Mouse (Mus musculus) spleen, postnatal 36 days (tissue): ENCODE results near the gene Nav2.
A peak's percentile ranks its signal among the peaks of the same experiment; 100 is the strongest.

ENCODE experiments used
- DNase-seq, 2 experiments: peaks; one replicate each; pipeline ENCODE4 v3.0.0; 2022; ENCODE audit warnings: low spot score in 2 of 2, mixed read lengths in 1 of 2

Nav2 gene

GRCm38 (mm10) chr7:49202971-49203370 is 294.5 kb downstream of the Nav2 start:
- no peak for DNase-seq

- DNase-seq = no peak
These were observed 296.3 kb downstream of the Nav2 start for GRCm38 (mm10) chr7:49204856-49205255.

- no peak for DNase-seq
These were observed 297.0 kb downstream of the Nav2 start for GRCm38 (mm10) chr7:49205551-49205950.

GRCm38 (mm10) chr7:49206775-49207676 is 298.5 kb downstream of the Nav2 start:
- no peak for DNase-seq

- no peak for DNase-seq
These were observed 301.0 kb downstream of the Nav2 start for GRCm38 (mm10) chr7:49209526-49209925.

GRCm38 (mm10) chr7:49210721-49211120 is 302.2 kb downstream of the Nav2 start:
- no peak for DNase-seq

GRCm38 (mm10) chr7:49213011-49213410 is 304.5 kb downstream of the Nav2 start:
- DNase-seq = no peak

- no peak for DNase-seq
These were observed 309.3 kb downstream of the Nav2 start for GRCm38 (mm10) chr7:49217786-49218185.

GRCm38 (mm10) chr7:49225741-49226140 is 317.2 kb downstream of the Nav2 start:
- DNase-seq = no peak

GRCm38 (mm10) chr7:49232969-49233368 is 324.5 kb downstream of the Nav2 start:
- DNase-seq = no peak

- DNase-seq = no peak
These were observed 325.8 kb downstream of the Nav2 start for GRCm38 (mm10) chr7:49234288-49234687.

- no peak for DNase-seq
These were observed 326.8 kb downstream of the Nav2 start for GRCm38 (mm10) chr7:49235271-49235681.

- DNase-seq = no peak
These were observed 327.3 kb downstream of the Nav2 start for GRCm38 (mm10) chr7:49235821-49236220.

GRCm38 (mm10) chr7:49240461-49240860 is 331.9 kb downstream of the Nav2 start:
- no peak for DNase-seq

- no peak for DNase-seq
These were observed 332.8 kb downstream of the Nav2 start for GRCm38 (mm10) chr7:49241229-49241751.

GRCm38 (mm10) chr7:49242261-49242660 is 333.7 kb downstream of the Nav2 start:
- DNase-seq = no peak

- no peak for DNase-seq
These were observed 334.6 kb downstream of the Nav2 start for GRCm38 (mm10) chr7:49243079-49243478.

GRCm38 (mm10) chr7:49245537-49246239 is 337.2 kb downstream of the Nav2 start:
- DNase-seq = peak; percentile 79 to 80

- DNase-seq = no peak
These were observed 337.7 kb downstream of the Nav2 start for GRCm38 (mm10) chr7:49246240-49246578.

GRCm38 (mm10) chr7:49246584-49247481 is 338.3 kb downstream of the Nav2 start:
- no peak for DNase-seq

GRCm38 (mm10) chr7:49247744-49248331 is 339.3 kb downstream of the Nav2 start:
- DNase-seq = peak in 1 of 2 experiments; percentile 23
